21 mouse cellular contexts compared by ENCODE assay signal in genomic region chr8:9025872-9026271, GRCm38 (mm10).
"Had no signal": no experiment of that assay in that cellular context is flagged by ENCODE, and none has a peak within 500 bp of the region (broad histone marks: within the 10 kb centered on the region; RNA-seq: fewer than 3 reads in every experiment).

No protein-coding gene starts in this region.

- ATAC-seq: lung, postnatal 0 days; midbrain, embryonic 16.5 days had no signal

- H3K9ac ChIP-seq: lung, embryonic 15.5 days; midbrain, embryonic 12.5 days; neural tube, embryonic 13.5 days; neural tube, embryonic 15.5 days had no signal

- H3K4me2 ChIP-seq: lung, embryonic 15.5 days; midbrain, embryonic 12.5 days; neural tube, embryonic 13.5 days; neural tube, embryonic 15.5 days had no signal

- DNase-seq: lung, adult 2 months; lung, postnatal 14 days; lung, postnatal 36 days; midbrain, embryonic 14.5 days; retina, postnatal 1 day; right cerebral cortex, adult 18-20 months; right cerebral cortex, postnatal 25 days; right cerebral cortex, postnatal 4 days; spleen, adult 18-20 months; thymus, adult 18-20 months; thymus, postnatal 14 days; thymus, postnatal 36 days had no signal

- H3K9me3 ChIP-seq: lung, embryonic 15.5 days; midbrain, embryonic 10.5 days; midbrain, embryonic 12.5 days; neural tube, embryonic 13.5 days; neural tube, embryonic 15.5 days had no signal

- H3K4me1 ChIP-seq: neural tube, embryonic 13.5 days had no signal

- H3K4me3 ChIP-seq: lung, embryonic 15.5 days; midbrain, embryonic 10.5 days; midbrain, embryonic 12.5 days; myocyte; neural tube, embryonic 13.5 days; neural tube, embryonic 15.5 days had no signal

- H3K36me3 ChIP-seq: lung, embryonic 15.5 days; midbrain, embryonic 10.5 days; midbrain, embryonic 12.5 days; neural tube, embryonic 13.5 days; neural tube, embryonic 15.5 days had no signal

- H3K27ac ChIP-seq: lung, embryonic 15.5 days; macrophage; midbrain, embryonic 10.5 days; midbrain, embryonic 12.5 days; neural tube, embryonic 13.5 days; neural tube, embryonic 15.5 days had no signal

- H3K27me3 ChIP-seq: lung, embryonic 15.5 days; neural tube, embryonic 13.5 days; neural tube, embryonic 15.5 days had no signal
